Mouse (Mus musculus): Measurements from ENCODE around the gene Oxld1. TPM values are rescaled to one million over a fixed set of nuclear protein-coding genes. Genes with fewer than 3 reads are reported as not detected.
"Not testable (repeated sequence)": the region's sequence is repeated elsewhere in the genome, so short reads cannot be mapped to it uniquely, and the experiment has no call there.

The Oxld1 gene
- polyA plus RNA-seq, 1 experiment from 2014 or later: 18.2 TPM

DNA sequence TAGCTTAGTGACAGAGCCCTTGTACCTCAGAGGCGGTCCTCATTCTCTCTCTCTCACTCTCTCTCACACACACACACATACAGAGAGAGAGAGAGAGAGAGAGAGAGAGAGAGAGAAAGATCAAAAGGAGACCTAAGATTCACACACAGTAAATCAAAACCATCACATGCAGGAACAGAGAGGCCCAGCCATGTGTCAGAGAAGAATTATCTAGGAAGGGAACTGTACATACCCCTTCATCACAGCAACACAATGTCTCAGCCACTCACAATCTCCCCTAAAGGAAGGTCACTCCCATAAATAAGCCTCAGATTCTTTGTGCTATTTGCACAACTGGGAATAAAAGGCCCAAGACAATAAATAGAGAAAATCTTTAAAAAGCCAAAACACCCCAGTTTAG lies 39.3 kb downstream of the Oxld1 start:
- Histone ChIP-seq H3K4me3 (ENCODE audit: low read length) (no peak overlapping the region), H3K27me3 (ENCODE audit: control insufficient read depth, insufficient read depth, low read length) (no peaks in the 10 kb centered on the region), H3K36me3 (ENCODE audit: control insufficient read depth, insufficient read depth, low read length) (peaks cover 73% of the 10 kb centered on the region), H3K9me3 (ENCODE audit: control insufficient read depth, low read length) (no peaks in the 10 kb centered on the region), H3K4me2 (replicated peaks; ENCODE audit: low read depth, low read length) (no peak overlapping the region), H3K9ac (ENCODE audit: low read depth, low read length) (no peak overlapping the region), H3K4me1 (ENCODE audit: control insufficient read depth, insufficient read depth, low read length) (peaks cover 17% of the 10 kb centered on the region; the same call in 1 of the 2 replicates), H3K27ac (ENCODE audit: low read depth, low read length) (no peak overlapping the region)
- no peak for ATAC-seq (ENCODE audit: low FRiP score, low TSS enrichment)
- WGBS: 89% methylated on average over 1 of the region's 1 CpGs

DNA sequence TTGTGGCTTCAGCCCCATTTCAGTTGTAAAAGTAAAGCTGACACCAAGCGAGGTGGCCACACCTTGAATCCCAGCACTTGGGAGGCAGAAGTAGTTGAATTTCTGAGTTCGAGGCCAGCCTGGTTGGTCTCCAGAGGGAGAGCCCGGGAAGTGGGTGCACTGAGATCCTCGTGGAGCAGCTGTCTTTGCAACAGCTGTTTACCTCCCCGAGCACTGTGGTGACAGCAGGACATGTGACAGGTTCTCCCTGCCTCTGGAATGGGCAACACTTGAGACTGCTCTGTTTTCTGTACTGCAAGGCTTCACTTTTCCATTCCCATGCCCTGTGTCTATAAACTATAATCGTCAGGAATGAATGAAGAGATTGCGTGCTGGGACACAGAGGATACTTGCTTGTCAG lies 40.0 kb downstream of the Oxld1 start:
- peaks cover 81% of the 10 kb centered on the region for H3K36me3 ChIP-seq (ENCODE audit: control insufficient read depth, insufficient read depth, low read length)
- ATAC-seq (ENCODE audit: low FRiP score, low TSS enrichment): no peak
- 86% methylated on average over 7 of the region's 7 CpGs for WGBS

DNA sequence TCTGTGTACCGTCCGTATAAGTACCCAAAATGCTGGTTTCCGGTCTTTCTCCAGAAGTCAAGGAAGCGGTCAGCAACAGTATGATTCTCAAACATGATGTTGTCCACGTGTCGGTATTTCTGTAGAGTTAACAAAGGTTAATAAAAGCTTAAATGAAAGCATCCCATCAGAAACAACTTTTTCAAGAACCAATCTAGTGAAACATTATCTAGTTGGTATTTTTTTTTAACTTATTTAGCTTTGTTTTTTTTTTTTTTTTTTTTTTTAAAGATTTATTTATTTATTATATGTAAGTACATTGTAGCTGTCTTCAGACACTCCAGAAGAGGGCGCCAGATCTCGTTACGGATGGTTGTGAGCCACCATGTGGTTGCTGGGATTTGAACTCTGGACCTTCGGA lies 44.2 kb downstream of the Oxld1 start:
- H3K27ac ChIP-seq (ENCODE audit: low read depth, low read length); H3K27me3 ChIP-seq (ENCODE audit: control insufficient read depth, insufficient read depth, low read length); H3K9me3 ChIP-seq (ENCODE audit: control insufficient read depth, low read length); H3K9ac ChIP-seq (ENCODE audit: low read depth, low read length); H3K4me3 ChIP-seq (ENCODE audit: low read length); H3K4me2 ChIP-seq (replicated peaks; ENCODE audit: low read depth, low read length); ATAC-seq (ENCODE audit: low FRiP score, low TSS enrichment); H3K4me1 ChIP-seq (ENCODE audit: control insufficient read depth, insufficient read depth, low read length): not testable (repeated sequence)
- WGBS: 97% methylated on average over 7 of the region's 10 CpGs
- peaks cover 90% of the 10 kb centered on the region for H3K36me3 ChIP-seq (ENCODE audit: control insufficient read depth, insufficient read depth, low read length)

More for the DNA sequence above, 40.0 kb downstream of the Oxld1 start:
- H3K4me2 ChIP-seq (replicated peaks; ENCODE audit: low read depth, low read length): no peak overlapping the region
- H3K4me3 ChIP-seq (ENCODE audit: low read length): no peak overlapping the region
- no peak overlapping the region for H3K9ac ChIP-seq (ENCODE audit: low read depth, low read length)
- H3K4me1 ChIP-seq (ENCODE audit: control insufficient read depth, insufficient read depth, low read length): peaks cover 16% of the 10 kb centered on the region; the same call in 1 of the 2 replicates
- H3K27ac ChIP-seq (ENCODE audit: low read depth, low read length): no peak overlapping the region
- H3K27me3 ChIP-seq (ENCODE audit: control insufficient read depth, insufficient read depth, low read length): no peaks in the 10 kb centered on the region
- H3K9me3 ChIP-seq (ENCODE audit: control insufficient read depth, low read length): no peaks in the 10 kb centered on the region

Other genes with a start within 250 kb of the Oxld1 start
- gene Bahcc1, start 225.1 kb downstream of the Oxld1 start, polyA plus RNA-seq (2014; fragmentation: Nextera tagmentation; extraction: Ambion mirVana): 20.3 and 27.2 TPM in 2 replicates
- 2,303 and 2,603 TPM in 2 replicates for gene Actg1, start 109.5 kb downstream of the Oxld1 start, polyA plus RNA-seq (2014; fragmentation: Nextera tagmentation; extraction: Ambion mirVana)
- gene Fscn2, start 96.5 kb downstream of the Oxld1 start, polyA plus RNA-seq (2014; fragmentation: Nextera tagmentation; extraction: Ambion mirVana): 0.62 and 1.6 TPM in 2 replicates
- gene Faap100, start 79.3 kb downstream of the Oxld1 start, polyA plus RNA-seq (2014; fragmentation: Nextera tagmentation; extraction: Ambion mirVana): 32.1 and 40.3 TPM in 2 replicates
- 25.0 and 45.4 TPM in 2 replicates for gene Nploc4, start 20.4 kb downstream of the Oxld1 start, polyA plus RNA-seq (2014; fragmentation: Nextera tagmentation; extraction: Ambion mirVana)
- gene Tspan10, start 15.4 kb downstream of the Oxld1 start, polyA plus RNA-seq (2014; fragmentation: Nextera tagmentation; extraction: Ambion mirVana): not detected in 2 replicates
- 0.17 and 0.20 TPM in 2 replicates for gene Pde6g, start 4.6 kb downstream of the Oxld1 start, polyA plus RNA-seq (2014; fragmentation: Nextera tagmentation; extraction: Ambion mirVana)
- gene Ccdc137, start within 50 bp of the Oxld1 start, polyA plus RNA-seq (2014; fragmentation: Nextera tagmentation; extraction: Ambion mirVana): 27.4 and 32.8 TPM in 2 replicates
- gene Arl16, start 9.5 kb upstream of the Oxld1 start, polyA plus RNA-seq (2014; fragmentation: Nextera tagmentation; extraction: Ambion mirVana): 46.4 and 51.5 TPM in 2 replicates
- gene Mrpl12, start 26.5 kb upstream of the Oxld1 start, polyA plus RNA-seq (2014; fragmentation: Nextera tagmentation; extraction: Ambion mirVana): 176 and 218 TPM in 2 replicates
- gene Slc25a10, start 33.8 kb upstream of the Oxld1 start, polyA plus RNA-seq (2014; fragmentation: Nextera tagmentation; extraction: Ambion mirVana): 65.3 and 79.1 TPM in 2 replicates
- 2.0 and 2.4 TPM in 2 replicates for gene Gcgr, start 72.6 kb upstream of the Oxld1 start, polyA plus RNA-seq (2014; fragmentation: Nextera tagmentation; extraction: Ambion mirVana)
- gene Mcrip1, start 91.7 kb upstream of the Oxld1 start, polyA plus RNA-seq (2014; fragmentation: Nextera tagmentation; extraction: Ambion mirVana): 236 and 265 TPM in 2 replicates
- gene Ppp1r27, start 93.1 kb upstream of the Oxld1 start, polyA plus RNA-seq (2014; fragmentation: Nextera tagmentation; extraction: Ambion mirVana): 0.58 and 0.89 TPM in 2 replicates
- 558 and 716 TPM in 2 replicates for gene P4hb, start 115.2 kb upstream of the Oxld1 start, polyA plus RNA-seq (2014; fragmentation: Nextera tagmentation; extraction: Ambion mirVana)
- gene Arhgdia, start 123.6 kb upstream of the Oxld1 start, polyA plus RNA-seq (2014; fragmentation: Nextera tagmentation; extraction: Ambion mirVana): 454 and 612 TPM in 2 replicates
- 594 and 799 TPM in 2 replicates for gene Alyref, start 140.3 kb upstream of the Oxld1 start, polyA plus RNA-seq (2014; fragmentation: Nextera tagmentation; extraction: Ambion mirVana)
- 212 and 242 TPM in 2 replicates for gene Anapc11, start 140.4 kb upstream of the Oxld1 start, polyA plus RNA-seq (2014; fragmentation: Nextera tagmentation; extraction: Ambion mirVana)
- 14.8 and 19.5 TPM in 2 replicates for gene Npb, start 150.4 kb upstream of the Oxld1 start, polyA plus RNA-seq (2014; fragmentation: Nextera tagmentation; extraction: Ambion mirVana)
- 82.7 and 83.5 TPM in 2 replicates for gene Pcyt2, start 159.9 kb upstream of the Oxld1 start, polyA plus RNA-seq (2014; fragmentation: Nextera tagmentation; extraction: Ambion mirVana)
- 23.8 and 28.6 TPM in 2 replicates for gene Sirt7, start 167.2 kb upstream of the Oxld1 start, polyA plus RNA-seq (2014; fragmentation: Nextera tagmentation; extraction: Ambion mirVana)
- 26.9 and 27.9 TPM in 2 replicates for gene Mafg, start 175.5 kb upstream of the Oxld1 start, polyA plus RNA-seq (2014; fragmentation: Nextera tagmentation; extraction: Ambion mirVana)
- 19.9 and 21.8 TPM in 2 replicates for gene Pycr1, start 185.7 kb upstream of the Oxld1 start, polyA plus RNA-seq (2014; fragmentation: Nextera tagmentation; extraction: Ambion mirVana)
- gene Myadml2, start 190.1 kb upstream of the Oxld1 start, polyA plus RNA-seq (2014; fragmentation: Nextera tagmentation; extraction: Ambion mirVana): not detected in 2 replicates
- gene Notum, start 203.1 kb upstream of the Oxld1 start, polyA plus RNA-seq (2014; fragmentation: Nextera tagmentation; extraction: Ambion mirVana): 6.9 and 9.9 TPM in 2 replicates
- gene Aspscr1, start 214.9 kb upstream of the Oxld1 start, polyA plus RNA-seq (2014; fragmentation: Nextera tagmentation; extraction: Ambion mirVana): 107 and 124 TPM in 2 replicates